Mouse (Mus musculus) R1 (cell line): ENCODE measurements at regions not wholly inside any gene's neighbourhood (a gene's known extent, or its start where the extent isn't known, plus 50 kb on each side); places are given as distances from the start of the nearest gene placed in this dataset.
A peak's percentile ranks its signal among the peaks of the same experiment; 100 is the strongest.

Source experiments
- DNase-seq: peaks from one replicate; pipeline ENCODE4 v3.0.0-alpha.2; 2018; ENCODE audit warnings: low read depth, low spot score

- DNase-seq = peak; percentile 90
Observed at GRCm38 (mm10) chr5:129420981-129421380, 80.0 kb upstream of the Sfswap start.

DNA sequence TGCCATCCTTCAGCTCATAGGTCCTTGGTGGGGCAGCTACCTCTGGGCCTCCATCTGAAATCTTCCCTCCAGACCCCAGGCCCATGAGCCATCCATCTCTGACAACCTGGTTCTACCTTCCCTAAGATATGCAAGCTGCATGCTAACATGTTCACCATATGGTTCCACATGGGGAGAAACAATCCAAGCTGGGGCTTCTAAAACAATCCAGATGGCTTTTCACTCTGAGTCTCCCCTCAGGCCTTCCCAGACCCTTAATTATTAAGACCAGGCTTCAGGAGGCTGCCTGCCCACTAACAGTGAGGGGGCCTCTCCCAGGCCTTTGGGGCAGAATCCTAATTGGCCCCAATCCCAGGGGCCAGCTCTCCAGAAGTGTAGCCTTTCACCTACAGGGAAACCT is 71.1 kb upstream of the Sfswap start:
- DNase-seq = no peak

GRCm38 (mm10) chr5:129430330-129430729 is 70.7 kb upstream of the Sfswap start:
- no peak for DNase-seq

DNA sequence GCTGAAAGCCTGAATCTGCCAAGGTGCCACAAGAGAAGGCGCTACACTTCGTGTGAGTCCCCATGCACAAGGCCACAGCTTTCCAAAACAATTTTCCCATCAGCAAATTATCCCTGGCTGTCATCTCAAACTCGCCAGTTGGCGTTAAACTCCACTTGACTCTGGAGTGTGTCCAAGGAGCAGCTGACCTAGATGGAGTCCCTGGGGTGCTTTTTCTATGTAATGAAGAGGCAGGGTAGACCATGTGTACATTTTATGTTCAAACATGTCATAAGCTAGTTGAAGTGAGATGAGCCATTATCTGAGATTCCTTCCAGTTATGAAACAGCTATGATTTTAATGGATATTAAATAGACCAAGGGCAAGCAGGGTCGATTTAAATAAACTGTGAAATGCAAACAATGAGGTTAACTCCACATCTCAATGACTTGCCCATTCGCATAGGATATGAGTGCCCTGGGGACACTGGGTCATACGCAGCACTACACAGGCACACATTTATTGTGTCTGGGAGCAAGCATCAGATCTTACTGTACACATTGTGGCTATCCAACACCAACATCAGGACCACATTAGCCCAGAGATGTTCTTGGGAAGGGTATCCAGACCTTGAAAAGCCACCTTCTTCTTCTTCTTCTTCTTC is 51.0 kb upstream of the Sfswap start:
- DNase-seq = no peak
